Mouse (Mus musculus): Measurements from ENCODE around the gene Dtx2.

GRCm38 (mm10) chr5:135994725-135995687 is at the start of gene Dtx2:
- no peak for TF ChIP-seq MAFK (IDR thresholded peaks at IDR 0.05; ENCODE audit: insufficient read depth, low read depth, low read length)
- no peak for TF ChIP-seq ZNF384 (IDR thresholded peaks at IDR 0.05; ENCODE audit: low read depth, low read length)
